Mouse (Mus musculus) hindbrain, embryonic 16.5 days (tissue): Measurements from ENCODE around the gene Ptafr. TPM values are rescaled to one million over a fixed set of nuclear protein-coding genes. Genes with fewer than 3 reads are reported as not detected.
"Not testable (repeated sequence)": the region's sequence is repeated elsewhere in the genome, so short reads cannot be mapped to it uniquely, and the experiment has no call there.

Experiments used
- ATAC-seq: fragments of 200-750 bp; cut with Nextera tagmentation; 2 replicates; pipeline ENCODE4 v1.8.0; 2017; ENCODE audit warnings: moderate TSS enrichment, moderate library complexity
- H3K27ac ChIP-seq: fragments of 300-500 bp; sonication (generic); 2 replicates; pipeline ENCODE4 v1.5.1; 2014; ENCODE audit warnings: low read depth, mild to moderate bottlenecking, control low read depth, low read length, moderate library complexity
- H3K27me3 ChIP-seq: fragments of 300-500 bp; sonication (generic); replicated peaks from 2 replicates; pipeline ENCODE4 v1.6.1; 2014; ENCODE audit warnings: low read length; ENCODE audit not compliant: control insufficient read depth, insufficient read depth
- H3K36me3 ChIP-seq: fragments of 300-500 bp; sonication (generic); 2 replicates; pipeline ENCODE4 v1.6.1; 2014; ENCODE audit warnings: mild to moderate bottlenecking, low read length, moderate library complexity, mixed read lengths; ENCODE audit not compliant: control insufficient read depth, insufficient read depth
- H3K4me1 ChIP-seq: fragments of 300-500 bp; sonication (generic); 2 replicates; pipeline ENCODE4 v1.6.1; 2014; ENCODE audit warnings: low read depth, low read length; ENCODE audit not compliant: control insufficient read depth, insufficient read depth
- H3K4me2 ChIP-seq: fragments of 300-500 bp; sonication (generic); 2 replicates; pipeline ENCODE4 v1.6.1; 2014; ENCODE audit warnings: mild to moderate bottlenecking, low read length, control low read depth, moderate library complexity
- H3K4me3 ChIP-seq: fragments of 300-500 bp; sonication (generic); 2 replicates; pipeline ENCODE4 v1.5.1; 2014; ENCODE audit warnings: mild to moderate bottlenecking, low read length, control low read depth, moderate library complexity
- H3K9ac ChIP-seq: fragments of 300-500 bp; sonication (generic); 2 replicates; pipeline ENCODE4 v1.6.1; 2014; ENCODE audit warnings: low read depth, mild to moderate bottlenecking, control low read depth, low read length, moderate library complexity
- H3K9me3 ChIP-seq: fragments of 300-500 bp; sonication (generic); 2 replicates; pipeline ENCODE4 v1.6.1; 2014; ENCODE audit warnings: mild to moderate bottlenecking, low read length, moderate library complexity; ENCODE audit not compliant: control insufficient read depth
- WGBS: fragments of 180-500 bp; shearing (Covaris S2); extraction: QIAGEN DNeasy Blood & Tissue Kit; methylation state at CpG from one replicate; pipeline ENCODE4 v1.1.7; 2014; 5-methylcytosine and 5-hydroxymethylcytosine counted together
- polyA plus RNA-seq: library from polyadenylated mRNA; unstranded; fragments of >200 nt; fragmentation: Nextera tagmentation; extraction: Ambion mirVana; gene quantifications from 2 replicates; pipeline ENCODE4 v1.2.1, GENCODE M21; 2015

Gene Ptafr
- polyA plus RNA-seq, 1 experiment from 2014 or later = 0.48 TPM

DNA sequence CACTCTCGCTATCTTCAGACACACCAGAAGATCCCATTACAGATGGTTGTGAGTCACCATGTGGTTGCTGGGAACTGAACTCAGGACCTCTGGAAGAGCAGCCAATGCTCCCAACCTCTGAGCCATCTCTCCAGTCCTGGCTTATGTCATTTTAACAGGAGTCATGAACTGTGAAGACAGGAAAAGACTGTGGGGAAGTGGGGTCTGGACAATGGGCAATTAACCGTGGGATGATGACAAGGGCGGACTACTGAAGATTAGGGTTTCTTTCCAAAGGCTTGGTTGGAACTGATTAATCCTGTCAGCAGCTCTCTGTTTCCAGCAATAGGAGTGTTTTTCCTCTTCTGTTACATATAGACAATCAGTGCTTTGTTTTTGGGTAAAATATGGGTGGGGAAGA, 35.9 kb downstream of the Ptafr start:
- H3K9me3 ChIP-seq = no peaks in the 10 kb centered on the region
- H3K9ac ChIP-seq = no peak overlapping the region
- no peaks in the 10 kb centered on the region for H3K27me3 ChIP-seq
- H3K36me3 ChIP-seq = no peaks in the 10 kb centered on the region
- H3K4me3 ChIP-seq = no peak overlapping the region
- H3K27ac ChIP-seq = no peak overlapping the region
- ATAC-seq = no peak
- H3K4me1 ChIP-seq = no peaks in the 10 kb centered on the region
- H3K4me2 ChIP-seq = no peak overlapping the region
- 88% methylated on average over 3 of the region's 3 CpGs for WGBS

DNA sequence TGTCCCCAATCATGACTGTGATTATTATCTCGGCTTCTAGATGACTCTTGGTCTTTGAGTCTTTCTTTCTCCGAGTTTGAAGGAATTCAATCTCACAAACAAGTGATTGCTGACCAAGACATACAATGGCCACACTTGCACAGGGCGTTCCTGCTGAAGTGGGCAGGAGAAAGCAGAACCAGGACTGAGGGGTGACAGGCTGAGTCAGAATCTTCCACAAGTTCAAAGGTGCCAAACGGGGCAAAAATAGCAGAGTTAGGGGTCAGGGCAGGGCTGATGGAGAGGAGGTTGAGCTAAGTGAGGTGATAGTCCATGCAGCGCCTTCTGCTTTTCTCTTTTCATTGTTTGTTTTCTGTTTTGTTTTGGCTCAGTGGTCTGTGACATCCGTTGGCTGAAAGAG, 36.6 kb downstream of the Ptafr start:
- Histone ChIP-seq H3K27me3 (no peaks in the 10 kb centered on the region), H3K4me3 (no peak overlapping the region), H3K9ac (no peak overlapping the region), H3K4me2 (no peak overlapping the region), H3K36me3 (no peaks in the 10 kb centered on the region), H3K9me3 (no peaks in the 10 kb centered on the region), H3K27ac (no peak overlapping the region), H3K4me1 (no peaks in the 10 kb centered on the region)
- no peak for ATAC-seq
- WGBS = 74% methylated on average over 6 of the region's 6 CpGs

DNA sequence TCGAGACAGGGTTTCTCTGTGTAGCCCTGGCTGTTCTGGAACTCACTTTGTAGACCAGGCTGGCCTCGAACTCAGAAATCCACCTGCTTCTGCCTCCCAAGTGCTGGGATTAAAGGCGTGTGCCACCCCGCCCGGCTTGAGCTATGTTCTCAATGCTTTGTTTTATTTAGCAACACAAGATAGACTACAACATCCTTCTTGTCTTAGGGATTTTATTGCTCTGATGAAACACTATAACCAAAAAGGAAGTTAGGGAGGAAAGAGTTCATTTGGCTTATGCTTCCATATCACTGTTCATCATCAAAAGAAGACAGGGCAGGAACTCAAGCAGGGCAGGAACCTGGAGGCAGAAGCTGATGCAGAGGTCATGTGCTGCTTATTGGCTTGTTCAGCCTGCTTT, 37.4 kb downstream of the Ptafr start:
- ATAC-seq, H3K4me1 ChIP-seq, H3K9ac ChIP-seq, H3K4me3 ChIP-seq, H3K9me3 ChIP-seq, H3K27ac ChIP-seq, H3K27me3 ChIP-seq, H3K36me3 ChIP-seq, H3K4me2 ChIP-seq: not testable (repeated sequence)
- 83% methylated on average over 5 of the region's 5 CpGs for WGBS

DNA sequence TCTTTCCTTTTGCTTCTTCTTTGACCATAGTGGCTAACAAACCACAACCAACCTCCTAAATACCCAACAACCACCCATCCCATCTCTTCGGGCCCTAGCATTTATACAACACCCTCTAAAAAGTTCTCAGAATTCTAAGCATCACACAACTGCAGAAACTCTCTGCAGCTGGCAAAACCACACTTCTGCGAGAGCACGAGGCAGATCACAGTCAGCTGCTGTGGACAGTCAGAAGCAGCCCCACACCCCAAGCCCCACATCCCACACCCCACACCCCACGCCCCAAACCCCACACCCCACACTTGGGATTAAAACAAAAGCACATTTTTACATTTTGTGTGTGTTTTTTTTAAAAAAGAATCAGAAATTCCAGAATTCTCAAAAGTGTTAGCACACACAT, 39.6 kb downstream of the Ptafr start:
- no peak overlapping the region for H3K4me2 ChIP-seq
- H3K4me1 ChIP-seq = no peaks in the 10 kb centered on the region
- no peak overlapping the region for H3K9ac ChIP-seq
- no peaks in the 10 kb centered on the region for H3K9me3 ChIP-seq
- no peak for ATAC-seq
- no peaks in the 10 kb centered on the region for H3K36me3 ChIP-seq
- H3K27me3 ChIP-seq = no peaks in the 10 kb centered on the region
- no peak overlapping the region for H3K27ac ChIP-seq
- WGBS = 86% methylated on average over 4 of the region's 4 CpGs
- no peak overlapping the region for H3K4me3 ChIP-seq

DNA sequence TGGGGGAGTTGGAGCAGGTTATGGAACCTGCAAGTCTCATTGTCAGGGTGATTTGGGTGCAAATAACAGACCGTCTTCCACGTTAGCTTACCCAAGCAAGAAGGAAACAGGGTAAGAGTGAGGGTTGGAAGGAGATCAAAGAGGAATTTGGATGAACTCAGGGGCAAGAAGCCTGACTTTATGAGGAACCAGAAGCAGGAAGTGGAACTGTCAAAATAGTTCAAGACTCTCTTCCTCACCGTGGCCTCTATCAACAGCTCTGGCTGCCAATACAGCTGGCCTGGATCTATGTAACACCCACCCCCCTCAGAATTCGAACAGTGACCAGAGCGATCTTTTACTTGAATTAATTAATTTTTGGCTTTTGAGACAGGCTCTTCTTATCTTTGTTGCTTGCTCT, 41.9 kb downstream of the Ptafr start:
- no peaks in the 10 kb centered on the region for H3K36me3 ChIP-seq
- 80% methylated on average over 5 of the region's 5 CpGs for WGBS
- H3K9me3 ChIP-seq = no peaks in the 10 kb centered on the region
- no peak overlapping the region for H3K4me3 ChIP-seq
- ATAC-seq = no peak
- H3K27me3 ChIP-seq = no peaks in the 10 kb centered on the region
- no peaks in the 10 kb centered on the region for H3K4me1 ChIP-seq
- H3K9ac ChIP-seq = no peak overlapping the region
- no peak overlapping the region for H3K4me2 ChIP-seq
- H3K27ac ChIP-seq = no peak overlapping the region

DNA sequence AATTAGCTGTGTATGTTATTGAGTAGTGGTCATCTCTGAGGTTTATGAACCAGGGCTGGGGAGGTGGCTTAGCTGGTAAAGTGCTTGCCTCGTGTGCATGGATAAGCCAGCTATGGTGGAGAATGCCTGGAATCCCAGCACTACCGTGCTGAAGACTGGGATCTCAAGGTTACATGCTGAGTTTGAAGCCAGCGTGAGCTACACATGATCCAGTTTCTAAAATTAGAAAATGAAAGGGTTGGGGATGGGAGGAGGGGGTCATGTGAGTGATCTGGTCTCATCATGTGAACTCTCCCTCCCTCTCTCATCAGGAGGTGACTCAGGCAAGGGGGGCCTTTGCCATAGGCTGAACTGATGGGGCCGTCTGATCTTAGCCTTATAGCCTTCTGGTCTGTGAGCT, 44.3 kb downstream of the Ptafr start:
- no peaks in the 10 kb centered on the region for H3K4me1 ChIP-seq
- no peak overlapping the region for H3K9ac ChIP-seq
- H3K36me3 ChIP-seq = no peaks in the 10 kb centered on the region
- no peak overlapping the region for H3K4me3 ChIP-seq
- H3K9me3 ChIP-seq = no peaks in the 10 kb centered on the region
- H3K27ac ChIP-seq = no peak overlapping the region
- H3K4me2 ChIP-seq = no peak overlapping the region
- ATAC-seq = no peak
- no peaks in the 10 kb centered on the region for H3K27me3 ChIP-seq
- WGBS = 51% methylated on average over 4 of the region's 4 CpGs

DNA sequence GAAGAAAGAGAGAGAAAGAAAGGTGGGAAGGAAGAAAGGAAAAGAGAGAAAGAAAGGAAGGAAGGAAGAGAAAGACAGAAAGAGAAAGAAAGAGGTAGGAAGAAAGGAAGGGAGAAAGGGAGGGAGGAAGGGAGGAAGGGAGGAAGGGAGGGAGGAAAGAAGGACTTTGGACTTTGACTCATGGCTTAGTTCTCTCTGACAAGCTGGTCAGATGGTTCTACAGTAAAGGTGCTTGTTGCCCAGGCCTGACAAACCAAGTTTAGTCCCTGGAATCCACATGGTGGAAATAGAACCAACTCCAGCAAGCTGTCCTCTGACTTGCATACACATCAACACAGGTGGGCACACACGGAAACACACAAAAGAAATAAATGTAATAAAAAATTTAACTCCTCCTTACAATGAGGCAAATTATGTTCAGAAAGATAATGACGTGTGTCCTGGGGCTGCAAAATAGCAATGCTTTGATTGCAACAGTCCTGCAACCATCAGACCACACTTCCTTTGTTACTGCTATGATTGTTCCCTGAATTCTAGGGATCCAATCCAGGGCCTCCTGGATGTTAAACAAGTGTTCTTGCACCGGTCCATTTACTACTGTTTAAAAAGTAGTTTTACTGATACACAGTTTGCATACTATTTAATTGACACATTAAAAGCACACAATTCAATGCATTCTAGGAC, 46.6 kb downstream of the Ptafr start:
- Histone ChIP-seq H3K36me3 (no peaks in the 10 kb centered on the region), H3K27ac (no peak overlapping the region), H3K4me3 (no peak overlapping the region), H3K9ac (no peak overlapping the region), H3K4me1 (no peaks in the 10 kb centered on the region), H3K27me3 (no peaks in the 10 kb centered on the region), H3K9me3 (no peaks in the 10 kb centered on the region), H3K4me2 (no peak overlapping the region)
- 82% methylated on average over 3 of the region's 3 CpGs for WGBS
- ATAC-seq = no peak

DNA sequence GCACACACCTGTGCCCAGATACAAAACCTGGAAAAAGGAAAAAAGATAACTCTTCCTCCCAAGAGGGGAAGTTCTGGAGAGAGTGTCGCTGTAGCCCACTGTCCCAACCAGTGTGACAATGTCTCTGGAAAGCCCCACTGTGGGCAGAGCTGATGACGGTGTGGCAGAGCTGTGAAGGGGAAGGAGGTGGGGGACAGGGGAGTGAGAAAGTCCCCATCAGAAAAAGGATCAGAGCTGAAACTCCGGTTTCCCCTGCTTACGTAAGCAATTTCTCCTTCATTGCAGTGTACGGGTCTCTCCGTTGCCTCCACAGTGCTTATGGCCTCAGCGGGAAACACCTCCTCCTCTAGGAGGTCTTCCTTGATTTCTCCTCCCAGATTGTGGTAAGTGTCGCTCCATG, 47.5 kb downstream of the Ptafr start:
- no peak for ATAC-seq
- H3K4me3 ChIP-seq = no peak overlapping the region
- no peaks in the 10 kb centered on the region for H3K27me3 ChIP-seq
- 82% methylated on average over 8 of the region's 8 CpGs for WGBS
- H3K9me3 ChIP-seq = no peaks in the 10 kb centered on the region
- H3K36me3 ChIP-seq = no peaks in the 10 kb centered on the region
- no peak overlapping the region for H3K4me2 ChIP-seq
- H3K27ac ChIP-seq = no peak overlapping the region
- no peaks in the 10 kb centered on the region for H3K4me1 ChIP-seq
- H3K9ac ChIP-seq = no peak overlapping the region

DNA sequence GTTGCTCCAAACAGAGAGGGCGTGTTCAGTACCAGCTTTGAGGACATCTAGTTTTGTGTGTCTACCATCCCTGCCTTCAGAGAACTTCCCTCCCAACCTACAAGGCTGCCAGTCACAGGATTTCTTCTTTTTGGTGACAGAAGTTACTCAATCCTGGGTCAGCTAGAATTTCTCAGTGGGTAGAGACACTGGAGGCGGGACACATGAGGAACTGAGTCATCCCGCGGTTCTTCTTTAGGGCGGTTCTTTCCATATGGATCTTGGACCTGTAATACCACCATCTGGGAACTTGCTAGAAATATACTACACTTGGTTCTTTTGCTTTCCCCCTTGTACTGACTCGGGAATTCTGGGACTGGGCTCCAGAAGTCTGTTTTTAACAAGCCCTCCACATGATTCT, 54.0 kb downstream of the Ptafr start:
- Histone ChIP-seq H3K4me1 (no peaks in the 10 kb centered on the region), H3K36me3 (no peaks in the 10 kb centered on the region), H3K9ac (no peak overlapping the region), H3K4me3 (no peak overlapping the region), H3K27ac (no peak overlapping the region), H3K9me3 (no peaks in the 10 kb centered on the region), H3K27me3 (no peaks in the 10 kb centered on the region), H3K4me2 (no peak overlapping the region)
- WGBS = 88% methylated on average over 6 of the region's 6 CpGs
- no peak for ATAC-seq
